Mouse (Mus musculus) thymus, adult 2 months (tissue): ENCODE measurements around the gene Prdm5.

Experiments used
- CTCF ChIP-seq: fragments of 200-500 bp; IDR thresholded peaks from 2 replicates; pipeline ENCODE4 v1.5.1; 2012; ENCODE audit warnings: mild to moderate bottlenecking, control low read depth, low read length, moderate library complexity, borderline replicate concordance; ENCODE audit not compliant: control insufficient read depth, poor library complexity, insufficient read depth; ENCODE audit errors: extremely low read depth
- POLR2A ChIP-seq: fragments of 200-500 bp; IDR thresholded peaks from 2 replicates; pipeline ENCODE4 v1.6.1; 2012; ENCODE audit warnings: mild to moderate bottlenecking, low read length, control low read depth, moderate library complexity; ENCODE audit not compliant: control insufficient read depth, poor library complexity, insufficient read depth; ENCODE audit errors: extremely low read depth

GRCm38 (mm10) chr6:65767911-65768310, 10.9 kb upstream of the Prdm5 start:
- no peak for TF ChIP-seq CTCF
- TF ChIP-seq POLR2A = no peak
